Mouse (Mus musculus): ENCODE measurements around the gene Tnfrsf11a. TPM values are rescaled to one million over a fixed set of nuclear protein-coding genes. Genes with fewer than 3 reads are reported as not detected.

Gene Tnfrsf11a
- polyA plus RNA-seq, 1 experiment from 2014 or later, result 0.36 TPM

DNA sequence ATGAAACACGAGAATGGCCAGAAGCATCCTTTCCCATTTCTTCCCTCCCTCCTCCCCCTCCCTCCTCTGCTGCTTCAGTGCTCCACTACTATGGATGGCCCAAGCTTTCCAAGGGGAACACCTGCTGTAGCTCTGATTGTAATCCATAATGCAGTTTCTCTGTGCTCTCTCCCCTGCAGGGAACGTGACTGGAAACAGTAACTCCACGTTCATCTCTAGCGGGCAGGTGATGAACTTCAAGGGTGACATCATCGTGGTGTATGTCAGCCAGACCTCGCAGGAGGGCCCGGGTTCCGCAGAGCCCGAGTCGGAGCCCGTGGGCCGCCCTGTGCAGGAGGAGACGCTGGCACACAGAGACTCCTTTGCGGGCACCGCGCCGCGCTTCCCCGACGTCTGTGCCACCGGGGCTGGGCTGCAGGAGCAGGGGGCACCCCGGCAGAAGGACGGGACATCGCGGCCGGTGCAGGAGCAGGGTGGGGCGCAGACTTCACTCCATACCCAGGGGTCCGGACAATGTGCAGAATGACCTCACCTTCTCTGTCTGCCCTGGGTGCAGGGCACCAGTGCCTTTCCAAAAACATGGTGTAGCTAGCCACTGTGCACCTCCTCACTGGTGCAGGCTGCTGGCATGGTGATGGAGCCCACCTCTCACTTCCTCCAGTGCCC, 64.0 kb downstream of the Tnfrsf11a start:
- Histone ChIP-seq H3K9ac (peak overlapping the region; percentile 54), H3K27me3 (peaks cover 14% of the 10 kb centered on the region), H3K4me3 (replicated peaks) (peak overlapping the region; percentile 35), H3K36me3 (replicated peaks) (no peaks in the 10 kb centered on the region), H3K27ac (no peak overlapping the region), H3K4me2 (peak overlapping the region; percentile 62), H3K9me3 (no peaks in the 10 kb centered on the region), H3K4me1 (peaks cover 19% of the 10 kb centered on the region)
- WGBS, result 2% methylated on average over 28 of the region's 28 CpGs
- ATAC-seq (ENCODE audit: low FRiP score), result peak; percentile 77

DNA sequence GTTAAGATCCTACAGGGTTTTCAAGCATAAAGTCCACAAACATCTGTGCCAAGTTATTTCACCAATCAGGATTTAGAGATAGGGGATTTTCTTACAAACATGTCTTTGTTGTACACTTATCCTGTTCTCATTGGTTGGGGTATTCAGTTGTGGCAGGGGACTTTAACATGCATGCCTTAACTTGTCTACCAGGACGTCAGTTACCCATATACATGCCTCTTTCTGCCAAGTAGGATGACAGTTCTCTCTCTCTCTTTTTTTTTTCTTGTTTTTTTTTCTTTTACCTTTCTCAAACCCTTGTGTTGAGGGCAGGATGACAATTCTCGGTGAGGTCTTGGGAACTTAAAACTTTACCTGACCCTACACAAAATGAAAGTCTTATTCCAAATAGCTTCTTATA, 65.9 kb downstream of the Tnfrsf11a start:
- no peak for ATAC-seq (ENCODE audit: low FRiP score)
- Histone ChIP-seq H3K36me3 (replicated peaks) (no peaks in the 10 kb centered on the region), H3K4me1 (peaks cover 19% of the 10 kb centered on the region), H3K27me3 (peaks cover 14% of the 10 kb centered on the region), H3K27ac (no peak overlapping the region), H3K9me3 (no peaks in the 10 kb centered on the region), H3K4me3 (replicated peaks) (no peak overlapping the region), H3K4me2 (no peak overlapping the region), H3K9ac (no peak overlapping the region)
- 82% methylated on average over 2 of the region's 2 CpGs for WGBS

DNA sequence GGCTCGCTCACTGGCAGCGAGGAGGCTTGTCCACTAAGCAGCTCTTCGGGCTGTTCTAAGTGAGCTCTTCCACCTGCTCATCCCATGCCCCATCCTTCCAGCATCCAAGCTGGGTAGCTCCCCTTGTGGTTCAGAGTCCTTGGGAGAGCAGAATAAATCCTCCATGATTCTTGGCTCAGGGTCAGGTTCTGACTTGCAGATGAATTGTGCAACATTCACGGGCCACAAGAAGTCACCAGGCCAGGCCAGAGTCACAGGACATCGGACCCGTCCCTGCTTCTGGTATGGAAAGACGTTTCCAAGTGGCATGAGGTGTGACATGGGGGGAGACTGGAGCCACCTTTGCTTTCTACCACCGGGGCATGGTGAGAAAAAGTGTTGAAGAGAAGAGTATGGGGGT, 68.3 kb downstream of the Tnfrsf11a start:
- WGBS, result 89% methylated on average over 8 of the region's 8 CpGs
- no peak overlapping the region for H3K4me2 ChIP-seq
- ATAC-seq (ENCODE audit: low FRiP score), result no peak

DNA sequence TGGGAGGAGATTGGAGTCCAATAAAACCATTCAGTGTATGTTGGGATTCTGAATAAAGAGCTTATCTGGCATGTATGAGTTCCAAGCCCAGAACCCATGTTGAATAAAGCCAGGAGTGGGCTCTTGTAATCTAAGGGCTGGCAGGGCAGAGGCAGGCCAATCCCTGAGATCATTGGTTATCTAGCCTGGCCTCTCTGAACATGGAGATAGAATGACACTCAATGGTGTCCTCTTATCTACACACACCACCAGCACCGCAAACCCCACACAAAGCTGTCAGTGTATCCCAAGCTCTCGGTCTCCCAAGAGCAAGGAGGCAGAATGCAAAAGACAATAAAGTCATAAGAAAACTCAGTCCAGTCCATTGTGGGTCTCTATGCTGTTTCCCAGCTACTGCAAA, 70.8 kb downstream of the Tnfrsf11a start:
- Histone ChIP-seq H3K27me3 (no peaks in the 10 kb centered on the region), H3K4me3 (replicated peaks) (no peak overlapping the region), H3K4me2 (no peak overlapping the region), H3K36me3 (replicated peaks) (no peaks in the 10 kb centered on the region), H3K4me1 (no peaks in the 10 kb centered on the region), H3K9me3 (no peaks in the 10 kb centered on the region), H3K27ac (no peak overlapping the region), H3K9ac (no peak overlapping the region)
- 87% methylated on average over 2 of the region's 2 CpGs for WGBS
- no peak for ATAC-seq (ENCODE audit: low FRiP score)

More for the DNA sequence above, 68.3 kb downstream of the Tnfrsf11a start:
- Histone ChIP-seq H3K27me3 (peaks cover 14% of the 10 kb centered on the region), H3K9ac (no peak overlapping the region), H3K27ac (no peak overlapping the region), H3K9me3 (no peaks in the 10 kb centered on the region), H3K36me3 (replicated peaks) (no peaks in the 10 kb centered on the region), H3K4me3 (replicated peaks) (no peak overlapping the region), H3K4me1 (peaks cover 10% of the 10 kb centered on the region)

DNA sequence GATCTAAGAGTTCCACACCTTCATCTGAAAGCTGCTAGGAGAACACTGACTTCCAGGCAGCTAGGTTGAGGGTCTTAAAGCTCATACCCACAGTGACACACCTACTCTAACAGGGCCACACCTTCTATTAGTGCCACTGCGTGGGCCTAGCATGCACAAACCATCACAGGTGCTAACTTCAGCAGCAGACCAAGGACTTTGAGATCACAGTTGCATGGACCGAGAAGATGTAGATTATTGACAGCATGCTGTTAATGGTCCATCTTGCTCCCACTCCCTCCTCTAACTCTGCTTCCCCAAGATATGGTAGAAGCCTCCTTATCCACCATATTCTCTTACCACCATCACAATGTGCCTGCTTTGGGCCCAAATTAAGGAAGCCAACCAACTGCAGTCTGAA, 79.2 kb downstream of the Tnfrsf11a start:
- 94% methylated on average over 2 of the region's 2 CpGs for WGBS
- Histone ChIP-seq H3K27ac (no peak overlapping the region), H3K27me3 (no peaks in the 10 kb centered on the region), H3K36me3 (replicated peaks) (no peaks in the 10 kb centered on the region), H3K4me3 (replicated peaks) (no peak overlapping the region), H3K4me1 (no peaks in the 10 kb centered on the region), H3K4me2 (no peak overlapping the region), H3K9me3 (no peaks in the 10 kb centered on the region), H3K9ac (no peak overlapping the region)
- no peak for ATAC-seq (ENCODE audit: low FRiP score)

DNA sequence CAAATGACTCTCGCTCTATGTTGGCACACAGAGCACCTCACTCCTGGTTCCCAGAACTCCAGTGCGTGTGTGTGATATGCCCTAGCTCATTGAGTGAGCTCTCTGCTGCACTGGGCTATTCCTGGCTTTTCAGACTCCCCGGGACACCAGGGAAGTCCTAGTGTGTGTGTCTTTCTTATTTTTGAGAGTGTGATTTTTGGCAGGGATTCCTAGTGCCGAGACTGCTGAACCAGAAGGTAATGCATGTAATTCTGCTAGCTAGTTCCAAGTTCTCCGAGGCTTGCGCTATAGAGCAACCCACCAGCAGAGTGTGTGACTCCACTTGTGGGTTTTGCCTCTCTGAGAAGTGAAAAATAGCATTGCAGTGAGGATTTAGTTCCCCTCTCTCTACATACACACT, 96.1 kb downstream of the Tnfrsf11a start:
- no peaks in the 10 kb centered on the region for H3K36me3 ChIP-seq (replicated peaks)
- no peak overlapping the region for H3K9ac ChIP-seq
- no peak for ATAC-seq (ENCODE audit: low FRiP score)
- H3K27ac ChIP-seq, result no peak overlapping the region
- WGBS, result 89% methylated on average over 6 of the region's 6 CpGs
- no peak overlapping the region for H3K4me3 ChIP-seq (replicated peaks)
- H3K4me1 ChIP-seq, result peaks cover 4% of the 10 kb centered on the region; the same call in 1 of the 2 replicates
- no peaks in the 10 kb centered on the region for H3K9me3 ChIP-seq
- no peak overlapping the region for H3K4me2 ChIP-seq
- H3K27me3 ChIP-seq, result peaks cover 4% of the 10 kb centered on the region; the same call in 1 of the 2 replicates

GRCm38 (mm10) chr1:105877808-105878207, 97.3 kb downstream of the Tnfrsf11a start:
- Histone ChIP-seq H3K9me3 (no peaks in the 10 kb centered on the region), H3K27ac (no peak overlapping the region)
- ATAC-seq (ENCODE audit: low FRiP score), result no peak

DNA sequence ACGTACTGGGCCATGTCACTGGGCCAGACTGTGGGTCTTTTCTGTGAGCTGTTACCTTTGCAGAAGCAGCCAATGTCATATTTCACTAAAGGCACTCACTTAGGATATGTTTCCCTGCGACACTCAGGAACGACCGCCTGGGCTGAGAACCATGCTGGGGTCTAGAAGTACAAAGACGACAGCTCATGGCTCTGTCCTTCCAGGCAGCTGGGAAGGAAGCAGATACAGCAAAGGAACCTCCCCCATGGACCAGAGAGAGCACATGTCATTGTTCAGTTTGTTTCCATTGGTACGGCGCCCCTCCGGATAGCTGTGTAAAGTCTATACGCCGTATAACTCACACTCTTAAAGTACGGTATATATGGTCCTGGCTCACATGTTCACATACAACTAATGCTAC, 97.9 kb downstream of the Tnfrsf11a start:
- H3K27me3 ChIP-seq, result peaks cover 4% of the 10 kb centered on the region; the same call in 1 of the 2 replicates
- no peak overlapping the region for H3K27ac ChIP-seq
- no peak for ATAC-seq (ENCODE audit: low FRiP score)
- H3K9ac ChIP-seq, result no peak overlapping the region
- WGBS, result 90% methylated on average over 11 of the region's 11 CpGs
- H3K4me1 ChIP-seq, result peaks cover 4% of the 10 kb centered on the region; the same call in 1 of the 2 replicates
- H3K36me3 ChIP-seq (replicated peaks), result no peaks in the 10 kb centered on the region
- no peak overlapping the region for H3K4me2 ChIP-seq
- H3K4me3 ChIP-seq (replicated peaks), result no peak overlapping the region
- H3K9me3 ChIP-seq, result no peaks in the 10 kb centered on the region

More at GRCm38 (mm10) chr1:105877808-105878207, 97.3 kb downstream of the Tnfrsf11a start:
- Histone ChIP-seq H3K36me3 (replicated peaks) (no peaks in the 10 kb centered on the region), H3K9ac (no peak overlapping the region), H3K4me1 (peaks cover 4% of the 10 kb centered on the region; the same call in 1 of the 2 replicates), H3K4me3 (replicated peaks) (no peak overlapping the region), H3K27me3 (peaks cover 4% of the 10 kb centered on the region; the same call in 1 of the 2 replicates), H3K4me2 (no peak overlapping the region)
- WGBS, result 88% methylated on average over 5 of the region's 5 CpGs

DNA sequence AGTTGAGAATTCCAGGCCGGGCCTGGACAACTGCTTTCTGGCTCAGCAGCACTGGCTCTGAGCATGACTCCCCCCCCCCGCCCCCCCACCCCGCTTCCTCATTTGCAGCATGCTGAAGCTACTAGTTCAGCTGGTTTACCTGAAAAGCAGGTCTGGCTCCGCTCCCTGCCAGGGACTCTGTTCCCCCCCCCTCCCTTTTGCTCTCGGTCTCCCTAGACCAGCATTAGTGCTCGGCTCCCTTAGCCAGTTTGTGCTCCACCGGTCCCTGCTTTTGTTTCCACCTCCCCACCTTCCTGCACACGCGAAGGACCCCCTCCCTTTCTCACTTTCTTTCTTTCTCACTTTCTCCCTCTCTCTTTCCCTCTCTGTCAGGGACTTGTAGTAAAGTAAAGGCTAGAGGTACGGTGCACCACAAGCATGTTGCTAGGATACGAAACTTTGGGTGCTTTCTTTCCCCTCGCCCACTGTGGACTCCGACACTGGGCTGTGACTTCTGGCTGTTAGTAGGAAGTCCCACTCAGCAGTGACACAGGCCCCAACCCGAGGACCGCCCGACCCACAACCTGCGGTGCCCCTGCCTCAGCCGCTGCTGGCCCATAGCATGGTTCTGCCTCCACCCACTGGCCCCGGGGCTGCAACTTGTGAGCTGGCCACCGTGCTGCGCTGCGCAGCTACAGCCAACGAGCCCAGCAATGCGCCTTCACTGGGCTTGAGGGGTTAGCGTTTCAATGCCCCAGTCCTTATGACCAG, 100.2 kb downstream of the Tnfrsf11a start:
- Histone ChIP-seq H3K36me3 (replicated peaks) (no peaks in the 10 kb centered on the region), H3K27me3 (peaks cover 4% of the 10 kb centered on the region; the same call in 1 of the 2 replicates), H3K9me3 (no peaks in the 10 kb centered on the region), H3K27ac (no peak overlapping the region), H3K4me2 (peak overlapping the region; percentile 53), H3K4me3 (replicated peaks) (peak overlapping the region; percentile 26), H3K9ac (no peak overlapping the region), H3K4me1 (peaks cover 4% of the 10 kb centered on the region; the same call in 1 of the 2 replicates)
- peak; percentile 64; the same call in 1 of the 2 replicates for ATAC-seq (ENCODE audit: low FRiP score)
- WGBS, result 13% methylated on average over 23 of the region's 25 CpGs

- Histone ChIP-seq H3K36me3 (replicated peaks) (no peaks in the 10 kb centered on the region), H3K4me3 (replicated peaks) (no peak overlapping the region), H3K4me2 (no peak overlapping the region), H3K9me3 (no peaks in the 10 kb centered on the region), H3K27ac (no peak overlapping the region), H3K9ac (no peak overlapping the region), H3K4me1 (peaks cover 4% of the 10 kb centered on the region; the same call in 1 of the 2 replicates), H3K27me3 (peaks cover 4% of the 10 kb centered on the region; the same call in 1 of the 2 replicates)
- no peak for ATAC-seq (ENCODE audit: low FRiP score)
- 83% methylated on average over 7 of the region's 7 CpGs for WGBS
Measured at GRCm38 (mm10) chr1:105881466-105881865, 100.9 kb downstream of the Tnfrsf11a start.

DNA sequence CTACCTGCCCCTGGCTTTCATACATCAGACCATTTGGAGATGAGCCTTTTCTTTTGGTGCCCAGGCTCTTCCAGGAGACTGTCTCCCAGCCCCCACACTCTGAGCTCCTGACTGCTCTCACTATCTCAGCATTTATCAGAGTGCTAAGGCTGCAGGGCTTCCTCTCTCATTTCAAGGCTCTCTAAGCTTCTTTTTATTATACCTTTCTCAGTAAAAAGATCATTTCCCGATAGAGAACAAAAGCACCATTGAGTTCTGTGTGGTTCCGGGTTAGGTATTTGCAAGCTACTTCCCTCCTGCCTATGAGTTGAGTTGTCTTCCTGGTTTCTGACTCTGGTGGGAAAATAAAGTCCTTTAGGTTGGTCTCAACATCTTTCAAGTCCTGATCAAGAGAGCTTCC, 103.0 kb downstream of the Tnfrsf11a start:
- no peak overlapping the region for H3K27ac ChIP-seq
- H3K4me1 ChIP-seq, result peaks cover 4% of the 10 kb centered on the region; the same call in 1 of the 2 replicates
- 76% methylated on average over 2 of the region's 2 CpGs for WGBS
- peaks cover 4% of the 10 kb centered on the region; the same call in 1 of the 2 replicates for H3K27me3 ChIP-seq
- no peaks in the 10 kb centered on the region for H3K36me3 ChIP-seq (replicated peaks)
- no peak for ATAC-seq (ENCODE audit: low FRiP score)
- no peak overlapping the region for H3K4me3 ChIP-seq (replicated peaks)
- no peak overlapping the region for H3K4me2 ChIP-seq
- H3K9me3 ChIP-seq, result no peaks in the 10 kb centered on the region
- no peak overlapping the region for H3K9ac ChIP-seq

DNA sequence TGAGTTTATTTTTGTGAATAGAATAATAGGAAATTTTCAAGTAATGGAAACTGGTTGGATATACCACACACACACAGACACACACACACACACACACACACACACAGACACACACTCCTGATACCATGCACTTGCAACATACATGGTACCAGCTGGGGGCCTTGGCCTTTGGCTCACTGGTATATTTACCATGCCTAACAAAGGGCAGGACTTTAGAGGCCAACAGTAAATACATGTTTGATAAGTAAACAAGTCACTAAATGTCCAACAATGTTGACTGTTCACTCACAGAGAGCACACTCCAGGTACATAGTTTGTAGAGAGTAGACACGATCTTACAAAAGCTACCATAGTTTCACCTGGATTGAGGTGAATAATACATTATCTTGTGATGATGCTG, 104.6 kb downstream of the Tnfrsf11a start:
- Histone ChIP-seq H3K9ac (no peak overlapping the region), H3K36me3 (replicated peaks) (no peaks in the 10 kb centered on the region), H3K27me3 (peaks cover 4% of the 10 kb centered on the region; the same call in 1 of the 2 replicates), H3K27ac (no peak overlapping the region), H3K9me3 (no peaks in the 10 kb centered on the region), H3K4me1 (peaks cover 4% of the 10 kb centered on the region; the same call in 1 of the 2 replicates), H3K4me2 (no peak overlapping the region), H3K4me3 (replicated peaks) (no peak overlapping the region)
- ATAC-seq (ENCODE audit: low FRiP score), result no peak
- 100% methylated on average over 1 of the region's 1 CpGs for WGBS

Data from forebrain, embryonic 12.5 days (tissue).